Mouse (Mus musculus) thymus, adult 2 months (tissue): ENCODE data around the gene Atg4d.

Experiments used
- CTCF ChIP-seq: fragments of 200-500 bp; IDR thresholded peaks from 2 replicates; pipeline ENCODE4 v1.5.1; 2012; ENCODE audit warnings: mild to moderate bottlenecking, control low read depth, low read length, moderate library complexity, borderline replicate concordance; ENCODE audit not compliant: control insufficient read depth, poor library complexity, insufficient read depth; ENCODE audit errors: extremely low read depth
- POLR2A ChIP-seq: fragments of 200-500 bp; IDR thresholded peaks from 2 replicates; pipeline ENCODE4 v1.6.1; 2012; ENCODE audit warnings: mild to moderate bottlenecking, low read length, control low read depth, moderate library complexity; ENCODE audit not compliant: control insufficient read depth, poor library complexity, insufficient read depth; ENCODE audit errors: extremely low read depth

DNA sequence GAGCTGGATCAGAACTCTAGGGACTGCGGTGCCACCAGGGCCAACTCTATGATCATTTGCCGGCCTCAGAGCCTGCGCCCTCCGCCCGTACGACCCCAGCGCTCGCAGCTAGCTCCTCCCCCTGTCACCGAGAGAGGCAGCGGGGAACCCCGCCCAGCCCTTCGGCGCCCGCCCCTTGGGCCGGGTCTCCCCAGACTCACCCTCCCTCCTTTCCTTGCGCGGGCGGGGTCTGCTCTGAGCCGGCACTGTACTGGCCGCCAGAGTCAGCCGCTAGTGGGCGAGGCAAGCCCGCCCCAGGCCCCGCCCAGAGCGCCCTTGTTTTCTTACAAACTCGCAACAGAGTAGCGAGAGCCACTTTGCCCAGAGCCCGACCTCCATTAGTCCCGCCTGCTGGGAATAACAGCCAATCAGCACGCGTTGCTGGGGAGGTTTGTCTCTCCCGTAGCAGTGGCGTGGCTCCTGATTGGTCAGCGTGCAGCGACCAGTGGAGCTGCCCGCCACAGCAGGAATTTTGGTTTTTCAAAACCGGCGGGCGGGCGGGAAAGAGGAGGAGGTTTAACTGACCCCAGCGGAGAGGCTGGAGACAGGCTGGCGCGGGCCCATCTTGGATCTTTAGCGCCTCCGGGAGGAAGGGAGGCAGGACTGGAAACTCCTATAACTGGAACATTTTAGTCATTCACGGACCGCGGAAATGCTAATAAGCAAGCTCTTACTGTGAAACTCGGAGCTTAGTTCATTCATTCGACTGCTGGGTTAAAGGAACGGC is 26.1 kb downstream of the Atg4d start, which contains the start of gene Cdkn2d:
- TF ChIP-seq POLR2A = peak; percentile 95
- peak; percentile 66; the same call in 1 of the 2 replicates for TF ChIP-seq CTCF
